Mouse (Mus musculus) liver, adult 2 months (tissue): ENCODE results near the gene Irf2bp2.

ENCODE experiments used
- CTCF ChIP-seq: fragments of 200-500 bp; IDR thresholded peaks from 2 replicates; pipeline ENCODE4 v1.5.1; 2011; ENCODE audit warnings: low read depth, low read length, control low read depth
- POLR2A ChIP-seq: fragments of 200-500 bp; IDR thresholded peaks from 2 replicates; pipeline ENCODE4 v1.6.1; 2011; ENCODE audit warnings: low read length, control low read depth; ENCODE audit not compliant: insufficient read depth; ENCODE audit errors: extremely low read depth

- TF ChIP-seq CTCF (no peak), POLR2A (no peak)
Measured at GRCm38 (mm10) chr8:126540298-126540697, 53.5 kb downstream of the Irf2bp2 start.
